In the genomic region with DNA sequence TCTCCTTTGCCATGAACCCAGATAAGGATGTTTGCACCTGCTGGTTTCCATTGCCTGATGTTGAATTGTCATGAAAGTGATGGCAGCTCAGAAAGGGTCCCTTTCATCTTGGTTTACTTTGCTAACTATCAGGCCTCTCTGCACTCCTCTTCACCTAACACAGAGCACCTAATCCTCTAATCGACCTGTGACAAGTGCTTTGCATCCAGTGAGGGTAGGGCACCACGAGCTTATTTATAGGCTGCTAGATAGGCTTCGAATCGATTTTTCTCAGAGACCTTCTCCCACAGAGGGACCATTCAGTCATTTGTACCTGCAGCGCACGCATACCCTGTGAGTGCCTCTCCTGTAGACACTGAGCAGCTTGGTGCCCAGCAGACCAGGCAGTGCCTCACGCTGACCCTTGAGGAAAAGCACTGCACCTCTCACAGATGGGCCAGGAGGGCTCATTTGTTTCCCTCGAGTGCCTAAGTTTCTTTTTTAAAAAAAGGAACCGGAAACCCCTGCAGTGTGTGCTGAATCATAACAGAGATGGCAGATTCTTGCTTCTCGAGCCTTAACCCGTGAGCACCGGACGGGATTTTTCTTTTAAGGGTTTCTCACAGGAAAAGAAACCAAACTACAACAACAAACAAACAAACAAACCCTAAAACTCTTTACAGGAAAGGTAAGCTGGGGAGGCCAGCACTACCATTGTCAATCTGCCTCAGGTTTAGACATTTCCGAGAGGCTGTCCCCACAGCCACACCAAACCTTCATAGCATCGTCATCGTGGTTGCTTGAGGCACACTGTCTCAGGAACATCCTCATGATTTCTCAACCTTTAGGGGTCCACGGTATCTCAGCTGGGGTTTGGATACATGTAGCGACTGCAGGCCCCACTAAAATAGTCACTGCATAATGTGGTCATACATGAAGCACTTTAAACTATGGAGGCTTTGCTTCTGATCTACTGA, we compare ENCODE assay signal across 11 mouse cellular contexts.
A peak's percentile ranks its signal among the peaks of the same experiment; 100 is the strongest.
DNase-seq lines count a peak whose midpoint lies in the region; ATAC-seq and TF ChIP-seq lines count a peak whose summit lies in the region.
"Had no signal": no experiment of that assay in that cellular context is flagged by ENCODE, and none has a peak within 500 bp of the region (broad histone marks: within the 10 kb centered on the region; RNA-seq: fewer than 3 reads in every experiment).

No protein-coding gene starts in this region.

- no peaks in the 10 kb centered on the region for H3K36me3 ChIP-seq in intestine, embryonic 14.5 days (ENCODE audit: control insufficient read depth, insufficient read depth, low read length)
- no peaks in the 10 kb centered on the region for H3K36me3 ChIP-seq in intestine, postnatal 0 days (ENCODE audit: control insufficient read depth, insufficient read depth)
- H3K36me3 ChIP-seq in neural tube, embryonic 14.5 days (ENCODE audit: control insufficient read depth, insufficient read depth, low read length), result no peaks in the 10 kb centered on the region
- no peaks in the 10 kb centered on the region for H3K36me3 ChIP-seq in hindbrain, embryonic 11.5 days (ENCODE audit: control insufficient read depth, insufficient read depth, low read length)
- H3K36me3 ChIP-seq: embryonic facial prominence, embryonic 12.5 days; hindbrain, embryonic 15.5 days; stomach, embryonic 15.5 days had no signal

- H3K9me3 ChIP-seq in intestine, embryonic 14.5 days (ENCODE audit: control insufficient read depth, low read length), result no peaks in the 10 kb centered on the region
- no peaks in the 10 kb centered on the region for H3K9me3 ChIP-seq in intestine, postnatal 0 days (ENCODE audit: control insufficient read depth)
- no peaks in the 10 kb centered on the region for H3K9me3 ChIP-seq in neural tube, embryonic 14.5 days (ENCODE audit: control insufficient read depth, low read length)
- no peaks in the 10 kb centered on the region for H3K9me3 ChIP-seq in hindbrain, embryonic 11.5 days (ENCODE audit: control insufficient read depth, low read length)
- H3K9me3 ChIP-seq: embryonic facial prominence, embryonic 12.5 days; hindbrain, embryonic 15.5 days; stomach, embryonic 15.5 days had no signal

- H3K27ac ChIP-seq in intestine, embryonic 14.5 days (ENCODE audit: low read depth), result peak overlapping the region; percentile 14; the same call in 1 of the 2 replicates
- no peak overlapping the region for H3K27ac ChIP-seq in intestine, postnatal 0 days (ENCODE audit: low read depth, low read length)
- 0 out of 2 replicates have a peak overlapping the region, but pooled peaks have one; percentile 22 for H3K27ac ChIP-seq in neural tube, embryonic 14.5 days (ENCODE audit: low read depth, low read length)
- H3K27ac ChIP-seq in hindbrain, embryonic 11.5 days (ENCODE audit: low read depth, low read length), result no peak overlapping the region
- H3K27ac ChIP-seq: embryonic facial prominence, embryonic 12.5 days; hindbrain, embryonic 15.5 days; stomach, embryonic 15.5 days had no signal

- no peaks in the 10 kb centered on the region for H3K27me3 ChIP-seq in intestine, embryonic 14.5 days (replicated peaks; ENCODE audit: control insufficient read depth, insufficient read depth, low read length)
- H3K27me3 ChIP-seq in intestine, postnatal 0 days (replicated peaks; ENCODE audit: control insufficient read depth, insufficient read depth, low read length), result no peaks in the 10 kb centered on the region
- H3K27me3 ChIP-seq in neural tube, embryonic 14.5 days (ENCODE audit: control insufficient read depth, insufficient read depth, low read length), result no peaks in the 10 kb centered on the region
- no peaks in the 10 kb centered on the region for H3K27me3 ChIP-seq in hindbrain, embryonic 11.5 days (ENCODE audit: control insufficient read depth, insufficient read depth, low read length)
- H3K27me3 ChIP-seq: embryonic facial prominence, embryonic 12.5 days; hindbrain, embryonic 15.5 days; stomach, embryonic 15.5 days had no signal

- H3K4me2 ChIP-seq in intestine, embryonic 14.5 days (ENCODE audit: low read length), result no peak overlapping the region
- no peak overlapping the region for H3K4me2 ChIP-seq in intestine, postnatal 0 days (replicated peaks; ENCODE audit: low read depth)
- H3K4me2 ChIP-seq in neural tube, embryonic 14.5 days (ENCODE audit: low read depth, low read length), result no peak overlapping the region
- H3K4me2 ChIP-seq in hindbrain, embryonic 11.5 days (replicated peaks; ENCODE audit: low read depth, low read length), result no peak overlapping the region
- H3K4me2 ChIP-seq: embryonic facial prominence, embryonic 12.5 days; hindbrain, embryonic 15.5 days; stomach, embryonic 15.5 days had no signal

- WGBS in intestine, embryonic 14.5 days, result 57% methylated on average over 18 of the region's 18 CpGs
- 49% methylated on average over 18 of the region's 18 CpGs for WGBS in intestine, postnatal 0 days
- WGBS in neural tube, embryonic 14.5 days, result 72% methylated on average over 18 of the region's 18 CpGs
- 81% methylated on average over 18 of the region's 18 CpGs for WGBS in hindbrain, embryonic 11.5 days

- H3K4me1 ChIP-seq in intestine, embryonic 14.5 days (replicated peaks; ENCODE audit: control insufficient read depth, insufficient read depth, low read length), result 0 out of 2 replicates have a peak, but pooled peaks cover 11% of the 10 kb centered on the region
- H3K4me1 ChIP-seq in intestine, postnatal 0 days (replicated peaks; ENCODE audit: control insufficient read depth, insufficient read depth, low read length), result no peaks in the 10 kb centered on the region
- H3K4me1 ChIP-seq in neural tube, embryonic 14.5 days (ENCODE audit: control insufficient read depth, insufficient read depth, low read length), result no peaks in the 10 kb centered on the region
- H3K4me1 ChIP-seq in hindbrain, embryonic 11.5 days (replicated peaks; ENCODE audit: control insufficient read depth, insufficient read depth, low read length), result no peaks in the 10 kb centered on the region
- H3K4me1 ChIP-seq: embryonic facial prominence, embryonic 12.5 days; hindbrain, embryonic 15.5 days; stomach, embryonic 15.5 days had no signal

- TF ChIP-seq CTCF in intestine, postnatal 0 days (IDR thresholded peaks at IDR 0.05; ENCODE audit: low read depth), result no peak

- peak; percentile 94 for ATAC-seq in intestine, embryonic 14.5 days (replicated peaks; ENCODE audit: low FRiP score, low TSS enrichment, low read depth)
- no peak for ATAC-seq in intestine, postnatal 0 days
- ATAC-seq in hematopoietic stem cell, adult 5-6 weeks (replicated peaks in 1 of 2; ENCODE audit: insufficient read depth in 1 of 2, low FRiP score in 2 of 2, low TSS enrichment in 1 of 2, low read depth in 1 of 2, poor library complexity in 2 of 2, severe bottlenecking in 2 of 2), result peak; percentile 89 to 91
- ATAC-seq in neural tube, embryonic 14.5 days (ENCODE audit: low read depth), result 0 out of 2 replicates have a peak, but pooled peaks have one; percentile 28
- no peak for ATAC-seq in hindbrain, embryonic 11.5 days (ENCODE audit: low FRiP score)

- H3K9ac ChIP-seq in intestine, embryonic 14.5 days (ENCODE audit: low read length), result no peak overlapping the region
- H3K9ac ChIP-seq in intestine, postnatal 0 days (ENCODE audit: low read depth, low read length), result no peak overlapping the region
- H3K9ac ChIP-seq in neural tube, embryonic 14.5 days (replicated peaks; ENCODE audit: low read depth, low read length), result no peak overlapping the region
- no peak overlapping the region for H3K9ac ChIP-seq in hindbrain, embryonic 11.5 days (ENCODE audit: low read depth, low read length)
- H3K9ac ChIP-seq: embryonic facial prominence, embryonic 12.5 days; hindbrain, embryonic 15.5 days; stomach, embryonic 15.5 days had no signal

- DNase-seq in intestine, embryonic 14.5 days (ENCODE audit: low spot score), result no peak
- DNase-seq in B cell, adult 2 months, result peak; percentile 57 to 61
- DNase-seq in layer of hippocampus, adult 8-10 months (ENCODE audit: low spot score in 2 of 2), result no peak
- no peak for DNase-seq in hindbrain, embryonic 11.5 days (ENCODE audit: low spot score)
- DNase-seq in right cerebral cortex, postnatal 25 days, result no peak

- H3K4me3 ChIP-seq in intestine, embryonic 14.5 days (ENCODE audit: low read depth, low read length), result no peak overlapping the region
- no peak overlapping the region for H3K4me3 ChIP-seq in intestine, postnatal 0 days (ENCODE audit: low read depth, low read length)
- H3K4me3 ChIP-seq in neural tube, embryonic 14.5 days (ENCODE audit: low read depth, low read length), result no peak overlapping the region
- H3K4me3 ChIP-seq in hindbrain, embryonic 11.5 days (ENCODE audit: low read depth, low read length), result no peak overlapping the region
- H3K4me3 ChIP-seq: embryonic facial prominence, embryonic 12.5 days; hindbrain, embryonic 15.5 days; stomach, embryonic 15.5 days had no signal

Comparison
In these comparisons a context has a peak if more than half of its experiments do, and no peak if none do; other contexts are left out.
1. ATAC-seq: peak in intestine, embryonic 14.5 days (single experiment), hematopoietic stem cell, adult 5-6 weeks (2 of 2) and neural tube, embryonic 14.5 days (single experiment); none in intestine, postnatal 0 days (single experiment) and hindbrain, embryonic 11.5 days (single experiment).
2. H3K27ac ChIP-seq: peak in intestine, embryonic 14.5 days (single experiment) and neural tube, embryonic 14.5 days (single experiment); none in intestine, postnatal 0 days (single experiment) and hindbrain, embryonic 11.5 days (single experiment).
3. DNase-seq: peak in B cell, adult 2 months (2 of 2); none in intestine, embryonic 14.5 days (single experiment), layer of hippocampus, adult 8-10 months (0 of 2), hindbrain, embryonic 11.5 days (single experiment) and right cerebral cortex, postnatal 25 days (single experiment).